Mouse (Mus musculus) ovary, postnatal 10 days (tissue): ENCODE results near the gene Abhd12.
A peak's percentile ranks its signal among the peaks of the same experiment; 100 is the strongest.

Experiments
- DNase-seq: peaks from one replicate; pipeline ENCODE4 v3.0.0; 2022; ENCODE audit warnings: low spot score

Gene Abhd12

GRCm38 (mm10) chr2:150808381-150808780, 96.2 kb downstream of the Abhd12 start:
- no peak for DNase-seq

- DNase-seq: no peak
These were observed 101.5 kb downstream of the Abhd12 start for GRCm38 (mm10) chr2:150803035-150803434.

GRCm38 (mm10) chr2:150800616-150801015, 103.9 kb downstream of the Abhd12 start:
- no peak for DNase-seq

GRCm38 (mm10) chr2:150798084-150798483, 106.5 kb downstream of the Abhd12 start:
- no peak for DNase-seq

- no peak for DNase-seq
These were observed 111.2 kb downstream of the Abhd12 start for GRCm38 (mm10) chr2:150793320-150793719.

- DNase-seq: peak; percentile 90
These were observed 115.6 kb downstream of the Abhd12 start for GRCm38 (mm10) chr2:150788768-150789550.

- DNase-seq: no peak
These were observed 117.2 kb downstream of the Abhd12 start for GRCm38 (mm10) chr2:150787234-150787771.

GRCm38 (mm10) chr2:150786251-150787180, 118.0 kb downstream of the Abhd12 start, which contains the start of gene Pygb:
Gene Pygb (plus strand): TSS chr2:150786735.
- DNase-seq: no peak

GRCm38 (mm10) chr2:150782801-150783200, 121.7 kb downstream of the Abhd12 start:
- DNase-seq: no peak
